Mouse (Mus musculus) testis, postnatal 10 days (tissue): ENCODE results near the gene Cacybp.
A peak's percentile ranks its signal among the peaks of the same experiment; 100 is the strongest.

Experiments used
- DNase-seq: peaks from one replicate; pipeline ENCODE4 v3.0.0; 2021; ENCODE audit warnings: low spot score

Gene Cacybp

GRCm38 (mm10) chr1:160212703-160213669, at the start of gene Cacybp:
TSS of gene Cacybp (minus strand) at chr1:160212875.
- DNase-seq, result peak; percentile 100

GRCm38 (mm10) chr1:160262415-160262814, 49.7 kb upstream of the Cacybp start:
- no peak for DNase-seq

GRCm38 (mm10) chr1:160261849-160262248, 49.2 kb upstream of the Cacybp start:
- DNase-seq, result no peak

- DNase-seq, result no peak
These were observed 47.9 kb upstream of the Cacybp start for GRCm38 (mm10) chr1:160260605-160261004.

- no peak for DNase-seq
These were observed 47.2 kb upstream of the Cacybp start for GRCm38 (mm10) chr1:160259884-160260283.

GRCm38 (mm10) chr1:160253108-160253507, 40.4 kb upstream of the Cacybp start:
- no peak for DNase-seq

- DNase-seq, result no peak
These were observed 38.8 kb upstream of the Cacybp start for GRCm38 (mm10) chr1:160251388-160252007.

GRCm38 (mm10) chr1:160250782-160251181, 38.1 kb upstream of the Cacybp start:
- no peak for DNase-seq

- DNase-seq, result no peak
These were observed 37.1 kb upstream of the Cacybp start for GRCm38 (mm10) chr1:160249786-160250185.

GRCm38 (mm10) chr1:160247473-160247872, 34.8 kb upstream of the Cacybp start:
- no peak for DNase-seq

GRCm38 (mm10) chr1:160246844-160247243, 34.2 kb upstream of the Cacybp start:
- DNase-seq, result no peak

GRCm38 (mm10) chr1:160245954-160246353, 33.3 kb upstream of the Cacybp start:
- DNase-seq, result no peak

GRCm38 (mm10) chr1:160244689-160245088, 32.0 kb upstream of the Cacybp start:
- DNase-seq, result no peak

- no peak for DNase-seq
These were observed 27.4 kb upstream of the Cacybp start for GRCm38 (mm10) chr1:160240091-160240490.

GRCm38 (mm10) chr1:160238852-160239443, 26.3 kb upstream of the Cacybp start:
- DNase-seq, result no peak

- no peak for DNase-seq
These were observed 25.3 kb upstream of the Cacybp start for GRCm38 (mm10) chr1:160237981-160238380.

GRCm38 (mm10) chr1:160233921-160234320, 21.2 kb upstream of the Cacybp start:
- DNase-seq, result no peak

GRCm38 (mm10) chr1:160232113-160232512, 19.4 kb upstream of the Cacybp start:
- DNase-seq, result no peak

- peak; percentile 54 for DNase-seq
These were observed 18.3 kb upstream of the Cacybp start for GRCm38 (mm10) chr1:160231013-160231412.

- no peak for DNase-seq
These were observed 15.2 kb upstream of the Cacybp start for GRCm38 (mm10) chr1:160227850-160228249.

- DNase-seq, result no peak
These were observed 14.5 kb upstream of the Cacybp start for GRCm38 (mm10) chr1:160227196-160227595.

- no peak for DNase-seq
These were observed 11.4 kb upstream of the Cacybp start for GRCm38 (mm10) chr1:160224093-160224492.

GRCm38 (mm10) chr1:160217898-160218297, 5.2 kb upstream of the Cacybp start:
- DNase-seq, result no peak
